Mouse (Mus musculus) frontal cortex, adult 2 months (tissue): ENCODE measurements around the gene Fbxo39. TPM values are rescaled to one million over a fixed set of nuclear protein-coding genes. Genes with fewer than 3 reads are reported as not detected.
A peak's percentile ranks its signal among the peaks of the same experiment; 100 is the strongest.
"Not testable (repeated sequence)": the region's sequence is repeated elsewhere in the genome, so short reads cannot be mapped to it uniquely, and the experiment has no call there.

Experiments used
- DNase-seq, 2 experiments: peaks; one replicate each; pipeline ENCODE4 v3.0.0; 2022; ENCODE audit warnings: low spot score in 1 of 2; ENCODE audit errors: extremely low spot score in 1 of 2
- polyA plus RNA-seq: library from polyadenylated mRNA; depleted of rRNA; stranded (reverse); fragments of >200 nt; gene quantifications from 2 replicates; pipeline ENCODE4 v1.2.3, GENCODE M21; 2012

The Fbxo39 gene
- polyA plus RNA-seq, 1 experiment: 0.06 TPM

DNA sequence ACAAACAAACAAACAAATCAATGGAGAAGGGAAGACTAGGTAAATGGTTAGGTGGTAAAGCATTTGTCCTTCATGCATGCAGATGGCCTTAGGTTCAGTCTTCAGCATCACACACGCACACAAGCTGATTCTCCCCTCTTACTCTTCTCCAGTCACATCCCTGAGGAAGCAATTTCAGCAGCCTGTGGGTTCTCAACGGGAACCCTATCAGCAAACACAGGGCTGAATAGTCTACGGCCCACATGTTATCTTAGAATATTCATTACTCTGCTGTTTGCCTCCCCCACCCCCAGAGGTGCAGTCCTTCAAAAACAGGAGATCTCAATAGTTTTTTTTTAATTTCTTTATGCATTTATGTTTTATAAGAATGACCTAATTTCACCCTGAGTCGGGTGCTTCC lies 3.8 kb upstream of the Fbxo39 start:
- DNase-seq: no peak

DNA sequence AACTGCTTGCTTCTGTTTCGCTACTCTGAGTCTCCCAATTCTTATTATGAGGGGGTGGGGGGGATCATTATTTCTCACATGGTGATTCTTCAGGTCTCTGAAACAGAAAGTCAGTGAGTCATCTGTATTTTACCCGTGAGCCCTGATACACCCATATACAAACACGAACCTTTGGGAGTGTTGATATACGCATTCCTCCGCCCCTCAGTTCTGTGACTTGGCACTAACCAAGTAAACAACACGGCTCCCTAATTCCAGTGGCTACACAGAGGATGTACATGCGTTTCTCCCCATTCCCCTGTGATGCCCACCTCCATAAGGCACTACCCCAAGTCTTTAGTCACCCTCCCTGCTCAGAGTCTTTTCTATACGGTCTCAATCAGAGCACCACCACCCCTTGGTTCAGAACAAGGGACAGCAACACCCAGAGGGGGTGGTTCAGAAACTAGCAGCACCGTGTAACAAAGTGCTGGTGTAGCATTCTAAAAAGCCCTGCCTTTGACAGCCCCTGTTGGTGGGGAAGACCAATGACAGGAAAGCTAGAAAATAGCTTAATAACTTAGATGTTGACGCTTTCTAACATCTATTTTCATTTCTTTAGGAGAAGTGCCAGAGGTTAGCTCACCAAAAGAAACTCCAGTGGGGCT lies 2.8 kb upstream of the Fbxo39 start:
- DNase-seq: no peak

DNA sequence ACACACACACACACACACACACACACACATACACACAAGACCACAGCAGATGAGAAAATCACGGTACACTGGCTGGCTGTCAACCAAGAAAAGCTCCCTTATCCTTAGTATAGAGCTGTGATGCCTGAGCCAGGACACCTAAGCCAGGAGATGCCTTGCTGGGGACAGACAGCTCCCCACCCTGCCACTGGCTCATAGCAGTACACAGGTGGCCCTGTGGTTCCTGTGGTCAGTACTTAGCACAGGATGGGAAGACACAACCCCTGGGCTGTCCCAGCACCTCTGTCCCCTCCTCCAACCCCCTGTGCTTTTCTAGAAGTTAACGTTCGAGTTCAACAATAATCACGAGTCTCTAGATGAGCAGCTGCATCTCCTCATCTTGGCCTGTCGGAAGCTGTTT lies 3.8 kb downstream of the Fbxo39 start:
- DNase-seq: no peak

DNA sequence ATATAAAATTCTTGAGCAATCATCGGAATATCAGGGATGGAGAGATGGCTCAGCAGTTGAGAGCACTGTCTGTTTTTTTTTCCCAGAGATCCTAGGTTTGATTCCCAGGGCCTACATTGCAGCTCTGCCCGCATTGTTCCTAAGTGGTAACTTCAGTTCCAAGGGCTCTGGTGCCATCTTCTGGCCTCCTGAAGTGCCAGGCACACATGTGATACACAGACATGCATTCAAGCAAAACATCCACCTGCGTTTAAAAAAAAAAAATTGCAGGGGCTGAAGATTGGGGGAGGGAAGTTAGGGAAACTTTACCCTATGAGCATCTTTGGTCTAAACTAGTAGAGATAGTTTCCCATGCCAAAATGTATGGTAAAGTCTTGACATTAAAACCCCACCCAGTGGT lies 10.2 kb downstream of the Fbxo39 start:
- DNase-seq: no peak

DNA sequence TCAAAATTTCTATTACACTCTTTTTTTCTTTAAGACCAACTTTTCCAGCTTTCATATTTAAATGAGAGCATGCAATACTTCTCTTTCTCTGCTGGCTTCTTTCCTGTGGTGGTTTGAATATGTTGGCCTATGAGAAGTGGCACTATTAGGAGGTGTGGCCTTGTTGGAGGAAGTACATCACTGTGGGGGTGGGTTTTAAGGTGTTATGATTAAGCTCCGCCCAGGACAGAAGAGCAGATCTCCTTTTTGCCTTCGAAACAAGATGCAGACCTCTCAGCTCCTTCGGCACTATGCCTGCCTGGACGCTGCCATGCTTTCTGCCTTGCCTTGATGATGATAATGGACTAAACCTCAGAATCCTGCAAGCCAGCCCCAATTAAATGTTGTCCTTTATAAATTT lies 11.5 kb downstream of the Fbxo39 start:
- DNase-seq: no peak

DNA sequence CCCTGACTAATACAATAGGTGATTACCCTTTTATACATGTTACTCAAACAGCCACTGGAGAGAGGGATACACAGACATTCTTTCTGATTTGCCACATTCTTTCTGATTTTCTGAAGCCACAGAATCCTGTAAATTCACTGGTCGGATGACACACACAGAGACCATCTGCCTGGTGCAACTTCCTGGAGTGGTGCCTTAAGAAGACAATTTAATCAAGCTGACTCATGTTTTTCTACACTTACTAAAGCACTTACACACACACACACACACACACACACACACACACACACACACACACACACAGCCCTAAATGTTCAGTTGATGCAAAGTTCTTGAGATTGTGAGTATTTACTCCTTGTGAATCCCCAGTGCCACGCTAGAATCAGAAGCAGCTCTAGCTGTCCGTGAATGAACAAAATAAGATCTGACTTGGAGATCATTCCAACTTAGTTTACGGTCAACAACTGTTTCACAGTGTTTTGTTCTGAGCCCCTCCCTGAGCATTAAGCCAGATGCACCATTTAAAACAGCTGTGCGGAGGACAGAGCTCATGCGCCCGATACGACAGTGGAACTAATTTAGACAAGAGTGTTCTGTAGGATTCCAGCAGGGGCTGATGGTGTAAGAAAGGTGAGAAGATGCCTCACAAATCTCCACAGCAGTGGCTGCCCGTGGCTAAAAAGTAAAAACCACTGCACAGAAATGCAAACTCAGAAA lies 18.9 kb downstream of the Fbxo39 start:
- DNase-seq: peak; percentile 30 to 76

DNA sequence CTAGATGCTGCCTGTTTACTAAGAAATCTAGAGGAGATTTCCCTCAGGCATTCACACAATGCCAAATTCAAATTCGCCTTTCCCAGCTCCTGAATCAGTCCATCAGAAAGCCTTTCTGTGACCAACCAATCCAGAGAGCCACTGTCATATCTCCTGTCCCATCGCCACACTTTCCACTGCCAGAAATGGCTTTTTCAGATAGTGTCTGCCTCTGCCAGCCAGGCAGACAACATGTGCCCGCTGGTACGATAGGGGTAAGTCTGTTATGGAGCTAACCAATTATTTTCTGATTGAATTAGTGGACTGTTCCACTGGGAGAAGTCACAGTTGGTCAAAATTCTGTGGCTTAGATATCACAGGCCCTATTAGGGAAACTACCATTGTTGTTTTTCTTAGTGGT lies 20.4 kb downstream of the Fbxo39 start:
- DNase-seq: no peak

DNA sequence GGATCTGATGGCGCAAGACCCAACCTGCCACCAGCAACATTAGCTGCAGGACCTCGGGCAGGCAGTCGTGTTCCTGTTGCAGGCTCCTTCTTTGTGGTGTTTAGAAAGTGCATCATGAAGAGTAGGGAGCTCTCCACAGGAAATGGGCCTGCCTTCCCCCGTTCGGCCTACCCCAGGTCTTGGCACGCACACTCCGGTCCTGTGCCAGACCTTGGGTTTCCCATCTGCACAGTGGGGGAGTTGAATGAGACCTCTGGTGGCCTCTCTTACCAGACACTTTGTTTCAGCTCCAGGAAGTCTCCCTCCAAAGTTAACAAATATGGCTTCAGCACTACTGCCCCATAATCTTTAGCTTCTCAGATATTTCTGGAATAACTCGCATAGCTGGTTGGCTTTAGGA lies 22.5 kb downstream of the Fbxo39 start:
- DNase-seq: no peak

DNA sequence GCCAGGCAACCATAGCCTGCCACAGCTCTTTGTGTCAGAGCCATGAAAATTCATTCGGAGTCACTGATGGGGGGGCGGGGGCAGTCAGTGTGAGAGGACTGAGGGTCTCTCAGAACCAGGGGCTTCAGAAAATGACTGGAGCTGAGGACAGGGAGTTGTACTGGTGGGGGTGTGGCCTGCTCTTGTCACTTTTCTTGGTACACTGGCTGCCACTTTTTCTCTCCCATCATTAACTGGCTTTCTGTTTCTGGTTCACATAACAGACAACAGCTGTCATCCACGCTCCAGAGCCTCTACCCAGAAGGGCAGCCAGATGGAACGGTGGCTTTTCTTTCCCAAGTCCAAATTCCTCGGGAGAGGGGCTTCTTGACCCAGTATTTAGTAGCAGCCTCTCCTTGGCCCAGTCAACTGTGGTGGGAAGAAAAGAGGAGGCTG lies 24.2 kb downstream of the Fbxo39 start:
- no peak for DNase-seq

DNA sequence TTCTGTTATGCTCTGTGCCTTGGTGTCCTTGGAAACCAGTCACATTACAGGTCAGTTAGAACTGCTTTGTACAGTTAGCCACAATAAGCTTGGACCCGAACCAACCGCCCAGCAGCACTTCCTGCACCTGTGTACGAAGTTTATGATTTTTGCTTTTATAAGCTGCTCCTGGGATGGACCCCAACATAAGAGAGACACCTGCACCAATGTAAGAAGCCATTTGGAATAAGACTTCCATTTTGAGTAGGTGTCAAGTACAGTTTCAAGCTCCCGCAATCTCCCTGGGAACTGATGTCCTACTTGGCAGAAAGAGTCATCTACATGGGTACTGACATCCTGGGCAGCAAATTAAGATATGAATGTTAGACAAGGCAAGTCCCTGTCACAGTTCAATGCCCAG lies 25.5 kb downstream of the Fbxo39 start:
- no peak for DNase-seq

DNA sequence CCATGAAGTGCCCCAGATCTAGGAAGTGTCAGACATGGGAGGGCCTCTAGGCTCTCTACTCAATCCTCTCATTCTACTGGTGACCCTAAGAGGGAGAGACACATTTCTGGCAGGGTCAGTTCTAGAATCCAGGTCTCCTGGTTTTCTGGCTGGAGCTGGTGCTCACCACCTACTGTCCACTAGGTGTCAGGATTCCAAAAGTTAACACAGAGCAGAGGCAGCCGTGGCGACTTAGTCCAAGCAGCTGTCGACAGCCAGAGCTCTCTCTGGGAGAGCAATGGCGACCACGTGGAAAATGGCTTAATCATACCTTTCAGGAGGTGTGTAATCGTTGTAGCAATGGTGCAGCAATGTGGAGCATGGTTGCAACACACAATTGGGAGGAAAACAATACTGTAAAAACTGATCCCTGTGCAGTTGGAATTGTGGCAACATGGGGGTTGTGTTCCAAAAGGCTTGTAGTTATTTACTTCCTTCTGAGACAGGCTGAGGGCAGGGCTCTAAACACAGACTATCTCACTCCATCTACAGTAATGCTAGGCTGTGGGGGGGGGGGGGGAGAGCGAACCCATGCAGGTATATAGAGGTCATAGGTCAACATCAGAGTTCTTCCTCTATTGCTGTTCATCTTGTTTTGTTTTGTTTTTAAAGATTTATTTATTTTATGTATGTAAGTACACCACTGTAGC lies 28.4 kb downstream of the Fbxo39 start:
- DNase-seq: peak in 1 of 2 experiments; percentile 81

DNA sequence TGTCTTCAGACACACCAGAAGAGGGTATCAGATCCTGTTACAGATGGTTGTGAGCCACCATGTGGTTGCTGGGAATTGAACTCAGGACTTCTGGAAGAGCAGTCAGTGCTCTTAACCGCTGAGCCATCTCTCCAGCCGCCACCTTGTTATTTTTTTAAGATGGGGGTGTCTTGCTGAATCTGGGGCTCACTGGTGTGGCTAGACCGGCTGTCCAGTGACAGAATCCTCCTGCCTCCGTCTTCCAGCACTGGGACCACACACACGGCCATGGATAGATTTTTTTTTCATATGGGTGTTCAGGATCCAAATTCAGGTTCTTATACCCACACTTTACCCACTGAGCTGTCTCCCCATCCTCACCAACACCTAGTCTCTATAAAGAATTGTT lies 29.0 kb downstream of the Fbxo39 start:
- DNase-seq: not testable (repeated sequence)

DNA sequence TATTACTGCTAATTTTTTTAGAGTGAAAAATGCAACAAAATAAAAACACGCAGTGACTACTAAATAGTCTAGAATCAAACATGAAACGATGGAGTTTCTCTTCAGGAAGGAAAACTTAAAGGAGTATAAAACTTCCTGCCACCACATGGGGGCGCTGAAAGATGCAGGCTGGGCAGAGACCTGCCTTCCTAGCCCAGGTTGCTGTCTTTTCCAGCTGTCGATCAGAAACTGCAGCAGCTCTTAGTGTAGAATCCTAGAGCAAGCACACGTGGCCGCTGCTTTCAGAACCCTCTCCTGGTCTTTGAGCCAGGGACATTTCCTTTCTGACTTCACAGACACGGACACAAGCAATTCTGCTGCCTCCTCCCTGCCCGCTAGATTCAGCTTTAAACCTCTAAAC lies 29.7 kb downstream of the Fbxo39 start:
- peak in 1 of 2 experiments; percentile 68 for DNase-seq

DNA sequence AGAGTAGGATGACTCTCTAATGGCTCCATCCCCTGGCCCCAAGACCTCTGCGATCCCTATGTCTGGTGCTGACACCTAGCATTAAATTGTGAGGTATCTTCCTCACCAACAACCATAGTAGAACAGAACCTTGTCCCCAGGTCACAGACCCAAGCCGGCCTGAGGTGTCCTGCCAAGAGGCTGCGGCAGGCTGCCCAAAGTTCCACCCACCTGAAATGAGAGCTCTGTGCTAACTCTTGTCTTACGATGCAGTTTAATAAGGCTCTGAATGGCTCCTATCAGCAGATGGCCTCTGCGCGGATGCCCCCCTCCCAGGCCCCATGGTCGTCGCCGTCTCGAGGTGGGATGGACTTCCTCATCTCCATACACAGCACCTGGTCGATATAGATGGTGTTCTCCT lies 30.2 kb downstream of the Fbxo39 start:
- no peak for DNase-seq

DNA sequence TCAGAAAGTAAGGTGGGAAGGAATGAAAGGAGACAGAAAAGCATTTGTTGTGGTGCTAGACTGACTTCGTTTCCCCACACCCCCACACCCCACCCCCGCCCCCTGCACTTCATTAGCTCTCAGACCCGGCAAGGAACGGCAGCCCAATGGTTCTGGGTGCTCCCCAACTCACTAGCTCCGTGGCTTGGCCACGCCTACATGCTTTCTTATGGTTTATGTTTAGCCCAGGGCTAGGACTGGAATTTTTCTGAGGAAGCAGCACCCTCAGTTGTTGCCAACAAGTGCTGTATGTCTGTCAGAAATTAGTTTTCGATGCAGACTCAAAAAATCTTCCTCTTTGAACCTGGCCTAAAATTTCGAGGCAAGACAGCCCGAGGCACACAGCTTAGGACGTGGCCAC lies 34.3 kb downstream of the Fbxo39 start:
- DNase-seq: no peak

DNA sequence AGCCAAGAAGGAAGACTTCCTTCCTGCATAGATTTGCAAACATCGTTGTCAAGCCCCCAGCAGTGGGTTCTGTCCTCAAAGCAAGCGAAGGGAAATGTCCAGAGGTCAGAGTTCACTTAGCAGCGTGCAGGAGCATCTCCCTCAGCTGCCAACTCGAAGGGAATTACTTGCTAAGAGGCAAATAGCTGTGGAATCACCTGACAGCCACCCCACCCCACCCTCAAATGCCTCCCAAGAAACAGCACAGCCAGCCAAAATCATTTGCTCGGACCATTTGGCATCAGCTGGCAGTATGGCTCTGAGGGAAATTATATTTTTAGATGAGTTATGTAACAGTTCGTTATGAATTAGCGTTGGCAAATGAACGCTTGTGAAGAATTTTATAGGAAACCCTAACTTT lies 34.8 kb downstream of the Fbxo39 start:
- DNase-seq: peak in 1 of 2 experiments; percentile 61

DNA sequence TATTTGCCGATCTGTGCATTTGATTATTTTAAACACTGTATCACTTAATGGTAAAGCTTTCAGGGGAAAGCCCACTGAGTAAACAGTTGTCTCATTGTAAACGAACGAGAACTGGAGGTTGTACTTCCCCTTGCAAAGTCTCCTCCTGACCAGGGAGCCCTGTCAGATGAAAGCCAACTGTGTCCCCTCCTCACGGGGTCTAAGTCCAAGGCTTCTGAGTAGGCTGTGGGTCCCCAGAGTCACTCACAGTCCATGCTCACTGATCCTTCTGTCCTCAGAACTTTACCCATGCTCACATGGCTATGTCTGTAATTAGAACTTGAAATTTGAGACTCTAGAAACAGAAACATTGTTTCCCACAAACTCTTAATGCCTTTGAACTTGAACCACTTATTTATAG lies 35.4 kb downstream of the Fbxo39 start:
- DNase-seq: no peak

DNA sequence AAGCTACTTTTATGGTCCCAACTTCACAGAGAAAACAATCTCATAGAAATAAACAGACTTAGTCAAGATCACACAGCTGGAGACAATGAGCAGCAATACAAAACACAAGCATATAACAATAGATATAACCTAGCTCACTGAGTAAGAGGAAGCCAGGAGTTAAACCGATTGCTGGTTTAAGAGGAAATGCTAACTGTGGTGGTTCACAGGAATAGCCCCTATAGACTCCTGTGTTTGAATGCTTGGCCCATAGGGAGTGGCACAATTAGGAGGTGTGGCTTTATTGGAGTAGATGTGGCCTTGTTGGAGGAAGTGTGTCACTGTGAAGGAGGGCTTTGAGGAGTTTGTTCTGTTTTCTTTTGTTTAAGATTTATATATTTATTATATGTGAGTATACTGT lies 38.0 kb downstream of the Fbxo39 start:
- DNase-seq: no peak

DNA sequence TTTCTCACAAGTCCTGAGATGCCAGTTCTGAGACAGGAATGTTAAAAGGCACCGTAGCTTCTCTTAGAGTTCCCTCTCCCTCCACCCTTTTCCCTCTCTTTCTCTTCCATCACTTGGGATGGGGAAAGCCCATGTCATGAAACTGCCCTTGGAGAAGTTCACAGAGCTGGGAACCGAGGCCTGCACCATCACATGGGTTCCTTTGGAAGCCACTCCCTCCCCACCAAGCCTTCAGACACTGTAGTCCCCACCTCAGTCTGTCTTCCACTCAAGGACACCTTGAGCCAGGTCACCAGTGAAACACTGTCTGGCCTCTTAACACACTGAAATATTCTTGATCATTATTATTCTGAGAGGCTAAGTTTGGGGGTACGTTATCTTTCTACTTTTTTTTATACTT lies 38.9 kb downstream of the Fbxo39 start:
- DNase-seq: no peak

DNA sequence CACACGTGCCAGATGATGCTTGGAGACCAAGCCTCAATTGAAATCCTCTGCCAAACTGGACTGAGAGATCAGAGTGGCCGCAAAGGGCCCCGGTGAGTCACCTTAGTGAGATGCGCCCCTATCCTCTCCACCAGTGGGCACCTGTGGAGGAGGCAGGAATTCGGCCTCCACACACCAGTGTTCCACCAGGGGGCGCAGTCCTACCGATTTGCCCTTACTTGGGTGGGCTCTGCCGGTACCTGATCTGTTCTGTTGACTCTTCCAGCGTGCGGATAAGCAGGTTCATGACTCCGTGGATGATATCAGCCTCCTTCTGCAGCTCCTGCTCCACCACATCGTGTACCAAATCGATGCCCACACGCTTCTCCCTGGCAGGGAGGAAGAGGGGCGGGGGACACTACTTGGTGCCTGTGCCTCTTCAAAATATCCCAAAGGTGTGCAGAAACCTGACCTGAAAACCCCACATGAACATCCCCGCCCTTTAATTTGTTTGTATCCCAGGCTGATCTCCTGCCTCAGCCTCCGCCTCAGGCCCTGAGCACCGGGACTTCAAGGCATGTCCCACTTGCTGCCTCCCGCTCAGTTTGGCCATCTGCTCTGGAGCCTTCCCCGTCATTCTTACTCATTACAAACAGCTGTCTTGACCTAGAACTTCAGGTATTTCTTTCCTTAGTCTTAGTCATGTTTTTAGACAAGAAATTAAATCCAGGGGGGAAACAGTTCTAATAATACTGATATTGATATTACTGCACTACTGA lies 40.9 kb downstream of the Fbxo39 start:
- peak in 1 of 2 experiments; percentile 77 for DNase-seq
